Comparison of ENCODE assay signal across 22 mouse cellular contexts in the genomic region with DNA sequence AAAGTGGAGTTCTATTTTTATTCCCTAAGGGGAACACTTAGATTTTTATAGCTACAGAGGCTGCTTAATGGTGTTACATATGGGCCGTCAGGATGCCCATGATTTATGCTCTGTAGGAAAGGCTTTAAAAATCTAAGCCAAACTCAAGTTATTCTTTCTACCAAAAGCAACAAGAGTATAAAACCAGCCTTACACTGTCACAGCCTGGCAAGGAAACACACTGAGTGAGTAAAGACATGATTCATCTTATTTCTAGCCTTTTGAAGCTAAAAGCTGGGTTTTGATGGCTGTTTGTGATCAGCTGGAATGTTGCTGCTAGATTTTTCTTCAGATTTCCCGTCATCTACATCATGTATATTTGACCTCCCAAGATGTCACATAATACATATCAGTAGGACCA.
"Had no signal": no experiment of that assay in that cellular context is flagged by ENCODE, and none has a peak within 500 bp of the region (broad histone marks: within the 10 kb centered on the region; RNA-seq: fewer than 3 reads in every experiment).

No protein-coding gene starts in this region.

- H3K9ac ChIP-seq: limb, embryonic 15.5 days; liver, embryonic 14.5 days; liver, postnatal 0 days; lung, embryonic 15.5 days; midbrain, embryonic 13.5 days; neural tube, embryonic 13.5 days had no signal

- H3K27ac ChIP-seq: limb, embryonic 15.5 days; liver, embryonic 14.5 days; lung, embryonic 15.5 days; midbrain, embryonic 10.5 days; midbrain, embryonic 13.5 days; neural tube, embryonic 13.5 days; stomach, postnatal 0 days had no signal

- H3K4me3 ChIP-seq: limb, embryonic 15.5 days; lung, embryonic 15.5 days; midbrain, embryonic 10.5 days; midbrain, embryonic 13.5 days; myocyte; neural tube, embryonic 13.5 days had no signal

- H3K4me1 ChIP-seq: limb, embryonic 15.5 days; lung, embryonic 15.5 days; midbrain, embryonic 10.5 days; midbrain, embryonic 13.5 days; neural tube, embryonic 13.5 days had no signal

- H3K36me3 ChIP-seq: limb, embryonic 15.5 days; lung, embryonic 15.5 days; midbrain, embryonic 10.5 days; midbrain, embryonic 13.5 days; neural tube, embryonic 13.5 days had no signal

- H3K4me2 ChIP-seq: limb, embryonic 15.5 days; liver, embryonic 11.5 days; lung, embryonic 15.5 days; midbrain, embryonic 13.5 days; neural tube, embryonic 13.5 days had no signal

- H3K9me3 ChIP-seq: limb, embryonic 15.5 days; lung, embryonic 15.5 days; midbrain, embryonic 10.5 days; midbrain, embryonic 13.5 days; neural tube, embryonic 13.5 days had no signal

- ATAC-seq: intestine, embryonic 16.5 days; liver, postnatal 0 days; midbrain, embryonic 13.5 days; midbrain, embryonic 16.5 days had no signal

- DNase-seq: kidney, adult 18-20 months; kidney, adult 9 months; kidney, postnatal 25 days; left cerebral cortex, postnatal 4 days; liver, postnatal 0 days; lung, postnatal 10 days; lung, postnatal 36 days; right cerebral cortex, adult 18-20 months; right cerebral cortex, postnatal 14 days; right cerebral cortex, postnatal 4 days; thymus, postnatal 25 days had no signal

- H3K27me3 ChIP-seq: limb, embryonic 15.5 days; lung, embryonic 15.5 days; midbrain, embryonic 13.5 days; neural tube, embryonic 13.5 days had no signal
